Mouse (Mus musculus) liver, embryonic 16.5 days (tissue): ENCODE results near the gene Ginm1. TPM values are rescaled to one million over a fixed set of nuclear protein-coding genes. Genes with fewer than 3 reads are reported as not detected.

Experiments used
- ATAC-seq: fragments of 200-750 bp; cut with Nextera tagmentation; 2 replicates; pipeline ENCODE4 v1.8.0; 2017; ENCODE audit warnings: low read depth, mild to moderate bottlenecking, moderate number of reproducible peaks, moderate library complexity
- H3K27ac ChIP-seq: fragments of 300-500 bp; sonication (generic); 2 replicates; pipeline ENCODE4 v1.5.1; 2014; ENCODE audit warnings: mild to moderate bottlenecking, low read length
- H3K27me3 ChIP-seq: fragments of 300-500 bp; sonication (generic); 2 replicates; pipeline ENCODE4 v1.6.1; 2014; ENCODE audit warnings: low read depth, low read length, mixed read lengths; ENCODE audit not compliant: control insufficient read depth, insufficient read depth
- H3K36me3 ChIP-seq: fragments of 300-500 bp; sonication (generic); 2 replicates; pipeline ENCODE4 v1.6.1; 2014; ENCODE audit warnings: mild to moderate bottlenecking; ENCODE audit not compliant: control insufficient read depth, insufficient read depth
- H3K4me1 ChIP-seq: fragments of 300-500 bp; sonication (generic); 2 replicates; pipeline ENCODE4 v1.6.1; 2014; ENCODE audit warnings: low read depth, low read length, mixed read lengths; ENCODE audit not compliant: control insufficient read depth
- H3K4me2 ChIP-seq: fragments of 300-500 bp; sonication (generic); 2 replicates; pipeline ENCODE4 v1.6.1; 2014; ENCODE audit warnings: low read depth, low read length, mixed read lengths
- H3K4me3 ChIP-seq: fragments of 300-500 bp; sonication (generic); 2 replicates; pipeline ENCODE4 v1.5.1; 2014; ENCODE audit warnings: low read depth, mild to moderate bottlenecking, low read length
- H3K9ac ChIP-seq: fragments of 300-500 bp; sonication (generic); 2 replicates; pipeline ENCODE4 v1.6.1; 2014; ENCODE audit warnings: low read depth, low read length
- H3K9me3 ChIP-seq: fragments of 300-500 bp; sonication (generic); replicated peaks from 2 replicates; pipeline ENCODE4 v1.6.1; 2016; ENCODE audit warnings: low read length; ENCODE audit not compliant: control insufficient read depth
- WGBS: fragments of 180-500 bp; shearing (Covaris S2); extraction: QIAGEN DNeasy Blood & Tissue Kit; methylation state at CpG from one replicate; pipeline ENCODE4 v1.1.7; 2014; ENCODE audit not compliant: insufficient replicate concordance; 5-methylcytosine and 5-hydroxymethylcytosine counted together
- polyA plus RNA-seq: library from polyadenylated mRNA; unstranded; fragments of >200 nt; fragmentation: Nextera tagmentation; extraction: Ambion mirVana; gene quantifications from 2 replicates; pipeline ENCODE4 v1.2.1, GENCODE M21; 2015

Ginm1 gene
- polyA plus RNA-seq, 1 experiment from 2014 or later: 27.1 TPM

GRCm38 (mm10) chr10:7834671-7835225, 42.1 kb upstream of the Ginm1 start:
- H3K4me2 ChIP-seq: no peak overlapping the region
- no peak overlapping the region for H3K9ac ChIP-seq
- no peaks in the 10 kb centered on the region for H3K36me3 ChIP-seq
- WGBS: 53% methylated on average over 10 of the region's 10 CpGs
- peak overlapping the region; percentile 57 for H3K27ac ChIP-seq
- peaks cover 5% of the 10 kb centered on the region for H3K4me1 ChIP-seq
- no peak overlapping the region for H3K4me3 ChIP-seq
- ATAC-seq: no peak
- no peaks in the 10 kb centered on the region for H3K27me3 ChIP-seq
- H3K9me3 ChIP-seq: no peaks in the 10 kb centered on the region

- 46% methylated on average over 9 of the region's 9 CpGs for WGBS
- ATAC-seq: no peak
- Histone ChIP-seq H3K4me2 (no peak overlapping the region), H3K9ac (no peak overlapping the region), H3K27me3 (no peaks in the 10 kb centered on the region), H3K36me3 (no peaks in the 10 kb centered on the region), H3K4me1 (peaks cover 5% of the 10 kb centered on the region), H3K4me3 (no peak overlapping the region), H3K9me3 (no peaks in the 10 kb centered on the region), H3K27ac (peak overlapping the region; percentile 19; the same call in 1 of the 2 replicates)
Observed at GRCm38 (mm10) chr10:7833377-7834165, 40.9 kb upstream of the Ginm1 start.

GRCm38 (mm10) chr10:7832171-7832676, 39.6 kb upstream of the Ginm1 start, which contains the start of gene Zc3h12d:
Gene Zc3h12d (plus strand): TSS chr10:7832470.
- no peak within 1 kb of the TSS; the same call in 1 of the 2 replicates for H3K9ac ChIP-seq
- peak within 1 kb of the TSS; percentile 40 for H3K4me3 ChIP-seq
- WGBS: 4% methylated on average over 15 of the region's 15 CpGs
- no peaks in the 10 kb centered on the region for H3K9me3 ChIP-seq
- ATAC-seq: peak; percentile 72
- no peaks in the 10 kb centered on the region for H3K36me3 ChIP-seq
- no peaks in the 10 kb centered on the region for H3K27me3 ChIP-seq
- peak within 1 kb of the TSS; percentile 67 for H3K27ac ChIP-seq
- H3K4me1 ChIP-seq: peaks cover 5% of the 10 kb centered on the region
- peak within 1 kb of the TSS; percentile 46 for H3K4me2 ChIP-seq

GRCm38 (mm10) chr10:7826106-7826505, 33.5 kb upstream of the Ginm1 start:
- no peak overlapping the region for H3K9ac ChIP-seq
- H3K36me3 ChIP-seq: peaks cover 11% of the 10 kb centered on the region
- H3K4me1 ChIP-seq: no peaks in the 10 kb centered on the region
- H3K27me3 ChIP-seq: no peaks in the 10 kb centered on the region
- ATAC-seq: no peak
- WGBS: 78% methylated on average over 9 of the region's 9 CpGs
- no peaks in the 10 kb centered on the region for H3K9me3 ChIP-seq
- no peak overlapping the region for H3K27ac ChIP-seq
- no peak overlapping the region for H3K4me3 ChIP-seq
- no peak overlapping the region for H3K4me2 ChIP-seq

DNA sequence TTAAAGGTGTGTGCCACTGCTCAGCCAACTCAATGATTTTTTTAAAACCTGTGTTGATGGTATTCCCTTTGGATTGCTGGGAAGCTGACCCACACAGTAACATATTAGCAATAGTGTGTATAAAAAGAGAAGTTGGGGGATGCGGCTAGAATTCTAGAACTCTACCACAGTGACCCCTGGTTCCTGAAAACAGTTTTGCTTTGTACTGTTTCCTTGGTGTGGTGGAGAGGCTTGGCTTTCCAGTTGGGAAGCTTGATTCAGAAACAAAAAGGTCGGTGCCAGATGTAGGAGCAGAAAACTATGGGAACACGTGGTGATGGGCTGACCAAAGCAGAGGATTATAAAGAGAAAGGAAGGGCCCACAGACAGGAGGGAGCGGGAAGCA, 32.6 kb upstream of the Ginm1 start:
- no peak for ATAC-seq
- H3K4me2 ChIP-seq: no peak overlapping the region
- WGBS: 80% methylated on average over 4 of the region's 4 CpGs
- no peaks in the 10 kb centered on the region for H3K27me3 ChIP-seq
- peaks cover 16% of the 10 kb centered on the region for H3K36me3 ChIP-seq
- H3K27ac ChIP-seq: no peak overlapping the region
- H3K9me3 ChIP-seq: no peaks in the 10 kb centered on the region
- H3K4me3 ChIP-seq: no peak overlapping the region
- no peaks in the 10 kb centered on the region for H3K4me1 ChIP-seq
- H3K9ac ChIP-seq: no peak overlapping the region

- no peak for ATAC-seq
- WGBS: 81% methylated on average over 9 of the region's 9 CpGs
Observed at GRCm38 (mm10) chr10:7824663-7825280, 32.1 kb upstream of the Ginm1 start.

GRCm38 (mm10) chr10:7821981-7822380, 29.4 kb upstream of the Ginm1 start:
- Histone ChIP-seq H3K9ac (no peak overlapping the region), H3K27ac (no peak overlapping the region), H3K27me3 (no peaks in the 10 kb centered on the region), H3K9me3 (no peaks in the 10 kb centered on the region), H3K4me3 (no peak overlapping the region), H3K36me3 (peaks cover 22% of the 10 kb centered on the region), H3K4me1 (no peaks in the 10 kb centered on the region), H3K4me2 (no peak overlapping the region)
- WGBS: 88% methylated on average over 12 of the region's 12 CpGs
- no peak for ATAC-seq

More at GRCm38 (mm10) chr10:7824663-7825280, 32.1 kb upstream of the Ginm1 start:
- no peak overlapping the region for H3K27ac ChIP-seq
- H3K9me3 ChIP-seq: no peaks in the 10 kb centered on the region
- H3K4me2 ChIP-seq: no peak overlapping the region
- H3K9ac ChIP-seq: no peak overlapping the region
- no peaks in the 10 kb centered on the region for H3K4me1 ChIP-seq
- H3K27me3 ChIP-seq: no peaks in the 10 kb centered on the region
- peaks cover 16% of the 10 kb centered on the region for H3K36me3 ChIP-seq
- no peak overlapping the region for H3K4me3 ChIP-seq

- Histone ChIP-seq H3K27ac (no peak overlapping the region), H3K4me2 (no peak overlapping the region), H3K9me3 (no peaks in the 10 kb centered on the region), H3K4me1 (no peaks in the 10 kb centered on the region), H3K4me3 (no peak overlapping the region), H3K27me3 (no peaks in the 10 kb centered on the region), H3K36me3 (peaks cover 28% of the 10 kb centered on the region), H3K9ac (no peak overlapping the region)
- ATAC-seq: no peak
- WGBS: 77% methylated on average over 5 of the region's 5 CpGs
Observed at GRCm38 (mm10) chr10:7820171-7820570, 27.5 kb upstream of the Ginm1 start.

DNA sequence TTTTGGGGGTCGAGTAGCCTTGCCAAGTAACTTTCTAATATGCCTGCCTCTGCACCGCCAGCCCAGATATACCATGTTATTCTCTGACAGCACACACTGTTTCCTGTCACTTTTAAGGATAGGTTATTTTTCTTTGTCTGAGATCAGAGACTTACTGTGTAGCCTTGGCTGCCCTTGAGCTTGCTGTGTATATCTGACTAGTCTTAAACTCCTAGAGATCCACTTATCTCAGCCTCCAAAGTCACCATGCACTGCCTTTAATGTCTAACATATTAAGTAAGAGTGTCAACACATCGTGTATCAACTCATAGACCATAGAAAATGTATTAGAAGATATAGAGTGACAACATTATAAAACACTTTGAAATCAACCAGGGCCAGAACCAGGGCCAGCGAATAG, 27.0 kb upstream of the Ginm1 start:
- Histone ChIP-seq H3K27me3 (no peaks in the 10 kb centered on the region), H3K4me1 (no peaks in the 10 kb centered on the region), H3K9ac (no peak overlapping the region), H3K27ac (no peak overlapping the region), H3K4me2 (no peak overlapping the region), H3K36me3 (peaks cover 30% of the 10 kb centered on the region), H3K4me3 (no peak overlapping the region), H3K9me3 (no peaks in the 10 kb centered on the region)
- ATAC-seq: no peak
- 85% methylated on average over 4 of the region's 4 CpGs for WGBS
